31 mouse cellular contexts compared by ENCODE assay signal in the genomic region with DNA sequence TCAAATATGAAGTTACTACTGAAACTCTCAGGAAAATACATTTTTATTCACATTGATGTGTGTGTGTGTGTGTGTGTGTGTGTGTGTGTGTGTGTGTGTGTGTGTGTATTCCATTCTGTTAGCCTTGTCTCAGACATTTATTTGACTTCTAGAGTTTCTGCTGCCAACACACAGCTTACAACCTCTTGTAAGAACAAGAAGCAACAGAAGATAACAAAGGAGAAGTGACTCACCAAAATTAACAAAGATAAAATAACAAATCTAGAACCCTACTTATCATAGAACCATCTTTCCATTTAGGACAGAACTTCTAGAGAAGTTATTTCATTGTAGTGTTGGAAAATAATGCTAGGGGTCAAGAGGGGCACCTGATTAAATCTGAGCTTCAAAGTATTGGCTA.
"Had no signal": no experiment of that assay in that cellular context is flagged by ENCODE, and none has a peak within 500 bp of the region (broad histone marks: within the 10 kb centered on the region; RNA-seq: fewer than 3 reads in every experiment).

No protein-coding gene starts in this region.

- H3K9ac ChIP-seq: heart, embryonic 12.5 days; heart, embryonic 13.5 days; heart, embryonic 15.5 days; hindbrain, embryonic 12.5 days; hindbrain, embryonic 13.5 days; hindbrain, embryonic 14.5 days; hindbrain, embryonic 15.5 days; intestine, embryonic 15.5 days; kidney, embryonic 15.5 days had no signal

- H3K27me3 ChIP-seq: heart, embryonic 12.5 days; heart, embryonic 13.5 days; heart, embryonic 15.5 days; hindbrain, embryonic 12.5 days; hindbrain, embryonic 13.5 days; hindbrain, embryonic 15.5 days; intestine, embryonic 15.5 days; kidney, embryonic 15.5 days had no signal

- H3K4me3 ChIP-seq: heart, embryonic 10.5 days; heart, embryonic 12.5 days; heart, embryonic 13.5 days; heart, embryonic 15.5 days; hindbrain, embryonic 10.5 days; hindbrain, embryonic 12.5 days; hindbrain, embryonic 13.5 days; hindbrain, embryonic 15.5 days; intestine, embryonic 15.5 days; kidney, embryonic 15.5 days; layer of hippocampus, adult 2 months; left cerebral cortex, adult 2 months had no signal

- H3K9me3 ChIP-seq: heart, embryonic 10.5 days; heart, embryonic 12.5 days; heart, embryonic 13.5 days; heart, embryonic 15.5 days; hindbrain, embryonic 10.5 days; hindbrain, embryonic 12.5 days; hindbrain, embryonic 13.5 days; hindbrain, embryonic 15.5 days; intestine, embryonic 15.5 days; kidney, embryonic 15.5 days had no signal

- H3K4me1 ChIP-seq: heart, embryonic 10.5 days; heart, embryonic 12.5 days; heart, embryonic 13.5 days; heart, embryonic 15.5 days; hindbrain, embryonic 10.5 days; hindbrain, embryonic 12.5 days; hindbrain, embryonic 13.5 days; hindbrain, embryonic 15.5 days; intestine, embryonic 15.5 days; kidney, embryonic 15.5 days had no signal

- H3K36me3 ChIP-seq: heart, embryonic 10.5 days; heart, embryonic 12.5 days; heart, embryonic 13.5 days; heart, embryonic 15.5 days; hindbrain, embryonic 10.5 days; hindbrain, embryonic 12.5 days; hindbrain, embryonic 13.5 days; hindbrain, embryonic 15.5 days; intestine, embryonic 15.5 days; kidney, embryonic 15.5 days had no signal

- DNase-seq: heart, postnatal 10 days; heart, postnatal 14 days; heart, postnatal 36 days; heart, postnatal 4 days; kidney, adult 11 months; kidney, adult 18-20 months; kidney, adult 2 months; kidney, adult 8-10 months; kidney, adult 9 months; kidney, postnatal 10 days; kidney, postnatal 14 days; kidney, postnatal 25 days; kidney, postnatal 36 days; kidney, postnatal 4 days; layer of hippocampus, adult 9-11 months; layer of hippocampus, postnatal 36 days had no signal

- H3K27ac ChIP-seq: heart, embryonic 10.5 days; heart, embryonic 13.5 days; heart, embryonic 15.5 days; hindbrain, embryonic 10.5 days; hindbrain, embryonic 12.5 days; hindbrain, embryonic 13.5 days; hindbrain, embryonic 14.5 days; hindbrain, embryonic 15.5 days; hindbrain, postnatal 0 days; intestine, embryonic 15.5 days; kidney, embryonic 15.5 days; kidney, postnatal 0 days; layer of hippocampus, adult 2 months; left cerebral cortex, adult 2 months had no signal
